Mouse (Mus musculus) activated CD4-positive, CD25-positive, alpha-beta regulatory T cell, adult 4 months (primary cell): Measurements from ENCODE around the gene Hipk2. TPM values are rescaled to one million over a fixed set of nuclear protein-coding genes. Genes with fewer than 3 reads are reported as not detected.

Source experiments
- ATAC-seq: one replicate; pipeline ENCODE4 v1.8.0; 2017
- polyA plus RNA-seq, 2 experiments: library from polyadenylated mRNA; unstranded; fragments of 100-300 nt; shearing (Covaris generic); gene quantifications; one replicate each; pipeline ENCODE4 v1.2.1; 2017

Hipk2 gene
- polyA plus RNA-seq, 2 experiments from 2014 or later = 21.7 to 22.4 TPM

GRCm38 (mm10) chr6:38741024-38741423, 134.9 kb downstream of the Hipk2 start:
- no peak for ATAC-seq

- no peak for ATAC-seq
Observed at GRCm38 (mm10) chr6:38739266-38739665, 136.7 kb downstream of the Hipk2 start.

GRCm38 (mm10) chr6:38737763-38738162, 138.2 kb downstream of the Hipk2 start:
- ATAC-seq = no peak

GRCm38 (mm10) chr6:38736240-38736639, 139.7 kb downstream of the Hipk2 start:
- ATAC-seq = peak; percentile 72

GRCm38 (mm10) chr6:38732681-38733080, 143.3 kb downstream of the Hipk2 start:
- ATAC-seq = no peak

GRCm38 (mm10) chr6:38730169-38731146, 145.5 kb downstream of the Hipk2 start:
- ATAC-seq = no peak

- ATAC-seq = no peak
Observed at GRCm38 (mm10) chr6:38725515-38725914, 150.4 kb downstream of the Hipk2 start.

GRCm38 (mm10) chr6:38721361-38721760, 154.6 kb downstream of the Hipk2 start:
- no peak for ATAC-seq

GRCm38 (mm10) chr6:38719229-38719628, 156.7 kb downstream of the Hipk2 start:
- no peak for ATAC-seq

- no peak for ATAC-seq
Observed at GRCm38 (mm10) chr6:38718625-38719024, 157.3 kb downstream of the Hipk2 start.

- no peak for ATAC-seq
Observed at GRCm38 (mm10) chr6:38715881-38716280, 160.1 kb downstream of the Hipk2 start.

- no peak for ATAC-seq
Observed at GRCm38 (mm10) chr6:38713957-38714898, 161.7 kb downstream of the Hipk2 start.

- no peak for ATAC-seq
Observed at GRCm38 (mm10) chr6:38710449-38710848, 165.5 kb downstream of the Hipk2 start.

GRCm38 (mm10) chr6:38704264-38704984, 171.5 kb downstream of the Hipk2 start:
- no peak for ATAC-seq

- no peak for ATAC-seq
Observed at GRCm38 (mm10) chr6:38703526-38703925, 172.4 kb downstream of the Hipk2 start.

GRCm38 (mm10) chr6:38702810-38703399, 173.1 kb downstream of the Hipk2 start:
- ATAC-seq = no peak

GRCm38 (mm10) chr6:38701421-38701820, 174.5 kb downstream of the Hipk2 start:
- no peak for ATAC-seq

GRCm38 (mm10) chr6:38698233-38698889, 177.6 kb downstream of the Hipk2 start:
- ATAC-seq = no peak

- ATAC-seq = no peak
Observed at GRCm38 (mm10) chr6:38696570-38696969, 179.4 kb downstream of the Hipk2 start.

GRCm38 (mm10) chr6:38695380-38696054, 180.4 kb downstream of the Hipk2 start:
- no peak for ATAC-seq

GRCm38 (mm10) chr6:38692556-38692955, 183.4 kb downstream of the Hipk2 start:
- no peak for ATAC-seq
